Mouse (Mus musculus) thymus, adult 2 months (tissue): ENCODE results near the gene Xrcc3.

ENCODE experiments used
- CTCF ChIP-seq: fragments of 200-500 bp; IDR thresholded peaks from 2 replicates; pipeline ENCODE4 v1.5.1; 2012; ENCODE audit warnings: mild to moderate bottlenecking, control low read depth, low read length, moderate library complexity, borderline replicate concordance; ENCODE audit not compliant: control insufficient read depth, poor library complexity, insufficient read depth; ENCODE audit errors: extremely low read depth
- POLR2A ChIP-seq: fragments of 200-500 bp; IDR thresholded peaks from 2 replicates; pipeline ENCODE4 v1.6.1; 2012; ENCODE audit warnings: mild to moderate bottlenecking, low read length, control low read depth, moderate library complexity; ENCODE audit not compliant: control insufficient read depth, poor library complexity, insufficient read depth; ENCODE audit errors: extremely low read depth

GRCm38 (mm10) chr12:111851235-111851634, 37.6 kb upstream of the Xrcc3 start:
- TF ChIP-seq POLR2A, result no peak
- no peak for TF ChIP-seq CTCF
